Mouse (Mus musculus): ENCODE measurements around the gene Dock2.
"Not testable (repeated sequence)": the region's sequence is repeated elsewhere in the genome, so short reads cannot be mapped to it uniquely, and the experiment has no call there.

Gene Dock2

GRCm38 (mm10) chr11:34783587-34784043, at the start of gene Dock2:
Dock2 (minus strand) TSS chr11:34783892.
- peak; percentile 68 to 81 for DNase-seq (ENCODE audit: low spot score in 2 of 2)

- no peak for DNase-seq (ENCODE audit: low spot score in 2 of 2)
These were observed 49.0 kb upstream of the Dock2 start for GRCm38 (mm10) chr11:34832678-34833077.

- no peak for DNase-seq (ENCODE audit: low spot score in 2 of 2)
These were observed 44.1 kb upstream of the Dock2 start for GRCm38 (mm10) chr11:34827803-34828202.

GRCm38 (mm10) chr11:34826940-34827339, 43.2 kb upstream of the Dock2 start:
- DNase-seq (ENCODE audit: low spot score in 2 of 2), result no peak

- no peak for DNase-seq (ENCODE audit: low spot score in 2 of 2)
These were observed 41.1 kb upstream of the Dock2 start for GRCm38 (mm10) chr11:34824791-34825190.

GRCm38 (mm10) chr11:34814767-34815166, 31.1 kb upstream of the Dock2 start:
- no peak for DNase-seq (ENCODE audit: low spot score in 2 of 2)

- no peak for DNase-seq (ENCODE audit: low spot score in 2 of 2)
These were observed 30.6 kb upstream of the Dock2 start for GRCm38 (mm10) chr11:34814319-34814718.

- DNase-seq (ENCODE audit: low spot score in 2 of 2), result not testable (repeated sequence)
These were observed 21.3 kb upstream of the Dock2 start for GRCm38 (mm10) chr11:34805026-34805425.

- not testable (repeated sequence) for DNase-seq (ENCODE audit: low spot score in 2 of 2)
These were observed 14.4 kb upstream of the Dock2 start for GRCm38 (mm10) chr11:34798066-34798465.

- DNase-seq (ENCODE audit: low spot score in 2 of 2), result peak; percentile 24 to 75
These were observed 12.4 kb upstream of the Dock2 start for GRCm38 (mm10) chr11:34796097-34796496.

GRCm38 (mm10) chr11:34791872-34792271, 8.2 kb upstream of the Dock2 start:
- peak in 1 of 2 experiments; percentile 37 for DNase-seq (ENCODE audit: low spot score in 2 of 2)

GRCm38 (mm10) chr11:34784864-34785263, 1.2 kb upstream of the Dock2 start:
- DNase-seq (ENCODE audit: low spot score in 2 of 2), result no peak

GRCm38 (mm10) chr11:34782516-34783430, 919 bp downstream of the Dock2 start:
- peak; percentile 72 to 81 for DNase-seq (ENCODE audit: low spot score in 2 of 2)

GRCm38 (mm10) chr11:34780786-34781185, 2.9 kb downstream of the Dock2 start:
- DNase-seq (ENCODE audit: low spot score in 2 of 2), result no peak

GRCm38 (mm10) chr11:34779966-34780365, 3.7 kb downstream of the Dock2 start:
- DNase-seq (ENCODE audit: low spot score in 2 of 2), result no peak

GRCm38 (mm10) chr11:34778351-34778750, 5.3 kb downstream of the Dock2 start:
- no peak for DNase-seq (ENCODE audit: low spot score in 2 of 2)

- DNase-seq (ENCODE audit: low spot score in 2 of 2), result no peak
These were observed 6.2 kb downstream of the Dock2 start for GRCm38 (mm10) chr11:34777529-34777928.

- no peak for DNase-seq (ENCODE audit: low spot score in 2 of 2)
These were observed 7.6 kb downstream of the Dock2 start for GRCm38 (mm10) chr11:34776054-34776453.

GRCm38 (mm10) chr11:34774636-34775035, 9.1 kb downstream of the Dock2 start:
- DNase-seq (ENCODE audit: low spot score in 2 of 2), result no peak

- peak in 1 of 2 experiments; percentile 16 for DNase-seq (ENCODE audit: low spot score in 2 of 2)
These were observed 10.3 kb downstream of the Dock2 start for GRCm38 (mm10) chr11:34773304-34773895.

- peak; percentile 36 to 72 for DNase-seq (ENCODE audit: low spot score in 2 of 2)
These were observed 12.3 kb downstream of the Dock2 start for GRCm38 (mm10) chr11:34771221-34771986.

- peak in 1 of 2 experiments; percentile 53 for DNase-seq (ENCODE audit: low spot score in 2 of 2)
These were observed 13.0 kb downstream of the Dock2 start for GRCm38 (mm10) chr11:34770666-34771065.

All from spleen, postnatal 4 days (tissue).